Mouse (Mus musculus) liver, postnatal 0 days (tissue): ENCODE results near the gene Me3.

ENCODE experiments used
- CTCF ChIP-seq: sonication (generic); IDR thresholded peaks from 2 replicates; pipeline ENCODE4 v1.5.1; 2016; ENCODE audit warnings: antibody characterized with exemption, low read depth
- EP300 ChIP-seq: IDR thresholded peaks from 2 replicates; pipeline ENCODE4 v1.6.1; 2016; ENCODE audit warnings: antibody characterized with exemption, low read depth, mild to moderate bottlenecking

- TF ChIP-seq EP300 (no peak), CTCF (no peak)
These were observed 16.0 kb upstream of the Me3 start for GRCm38 (mm10) chr7:89616235-89616634.
